Mouse (Mus musculus): ENCODE data around the gene Neu4.

Neu4 gene

DNA sequence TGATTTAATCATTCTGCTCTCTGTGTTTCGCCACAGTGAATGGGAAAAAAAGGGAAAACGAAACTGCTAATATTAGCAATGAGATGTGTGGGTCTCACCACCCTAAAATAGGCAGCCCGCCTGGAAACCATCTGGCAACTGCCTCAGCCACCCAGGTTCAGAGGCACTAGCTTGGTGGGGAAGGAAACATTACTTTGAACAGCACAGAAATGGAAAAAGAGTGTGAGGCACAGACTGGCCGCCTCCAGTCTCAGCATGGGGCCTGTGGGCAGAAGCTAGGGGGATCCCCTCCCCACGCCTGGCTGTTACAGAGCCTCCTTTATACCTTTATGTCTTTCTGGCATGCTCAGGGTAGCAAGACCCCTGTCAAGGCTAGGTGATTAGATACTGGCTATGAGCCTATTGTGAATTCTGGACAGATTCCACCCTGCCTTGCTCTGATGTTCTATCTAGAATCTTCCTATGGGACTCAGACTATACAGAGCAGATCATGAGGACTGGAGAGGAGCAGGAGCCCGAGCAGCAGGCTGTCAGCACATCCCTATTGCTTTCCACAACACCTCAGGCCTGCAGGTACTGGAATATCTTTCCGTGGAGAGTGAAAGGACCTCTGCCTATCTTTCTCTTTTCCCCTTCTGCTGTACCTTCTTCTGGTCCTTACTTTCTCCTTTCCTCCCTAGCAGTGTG is 33.4 kb downstream of the Neu4 start:
- DNase-seq (ENCODE audit: low spot score in 2 of 2) = peak in 1 of 2 experiments; percentile 50

DNA sequence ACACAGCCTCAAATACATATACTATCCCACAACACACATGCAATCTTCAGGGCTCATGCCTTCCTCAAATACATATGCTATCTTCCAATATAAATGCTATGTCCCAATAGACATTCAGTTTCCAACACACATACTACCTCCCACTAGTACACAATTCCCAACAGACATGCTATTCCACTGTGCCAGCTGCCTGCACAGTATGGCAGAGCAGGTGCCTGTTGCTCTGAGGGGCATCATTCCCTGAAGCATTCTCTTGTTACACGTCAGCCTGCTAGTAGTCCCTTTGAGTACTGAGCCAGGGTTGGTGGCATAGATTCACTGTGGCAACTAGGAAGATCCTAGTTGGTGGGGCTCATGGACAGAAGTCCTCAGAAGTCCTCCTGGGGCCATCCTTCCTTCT is 34.2 kb downstream of the Neu4 start:
- DNase-seq (ENCODE audit: low spot score in 2 of 2) = peak in 1 of 2 experiments; percentile 34

DNA sequence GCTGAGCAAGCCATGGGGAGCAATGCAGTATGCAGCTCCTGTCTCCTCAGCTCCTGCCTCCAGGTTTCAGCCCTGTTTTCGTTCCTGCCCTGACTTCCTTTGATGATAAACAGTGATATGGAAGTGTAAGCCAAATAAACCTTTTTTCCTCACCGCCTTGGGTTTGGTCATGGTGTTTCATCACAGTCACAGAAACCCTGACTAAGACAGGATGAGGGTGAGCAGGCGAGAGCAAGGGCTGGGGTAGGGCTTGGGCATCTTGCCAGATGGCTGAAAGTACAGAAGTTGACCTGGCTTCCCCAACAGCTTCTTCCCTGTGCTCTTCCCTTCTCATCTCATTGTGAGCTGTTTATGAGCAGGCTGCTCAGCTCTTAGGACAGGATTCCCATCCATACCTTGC is 35.7 kb downstream of the Neu4 start:
- peak in 1 of 2 experiments; percentile 53 for DNase-seq (ENCODE audit: low spot score in 2 of 2)

DNA sequence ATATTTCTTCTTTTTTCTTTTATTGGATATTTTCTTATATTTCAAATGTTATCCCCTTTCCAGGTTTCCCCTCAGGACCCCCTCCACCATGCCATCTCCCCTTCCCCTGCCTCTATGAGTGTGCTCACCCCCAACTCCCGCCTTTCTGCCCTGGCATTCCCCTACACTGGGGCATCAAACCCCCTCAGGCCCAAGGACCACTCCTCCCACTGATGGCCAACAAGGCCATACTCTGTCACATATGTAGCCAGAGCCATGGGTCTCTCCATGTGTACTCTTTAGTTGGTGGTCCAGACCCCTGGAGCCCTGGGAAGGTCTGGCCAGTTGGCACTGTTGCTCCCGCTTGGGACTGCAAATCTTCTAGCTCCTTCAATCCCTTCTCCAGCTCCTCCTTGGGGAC is 37.1 kb downstream of the Neu4 start:
- peak in 1 of 2 experiments; percentile 51 for DNase-seq (ENCODE audit: low spot score in 2 of 2)

DNA sequence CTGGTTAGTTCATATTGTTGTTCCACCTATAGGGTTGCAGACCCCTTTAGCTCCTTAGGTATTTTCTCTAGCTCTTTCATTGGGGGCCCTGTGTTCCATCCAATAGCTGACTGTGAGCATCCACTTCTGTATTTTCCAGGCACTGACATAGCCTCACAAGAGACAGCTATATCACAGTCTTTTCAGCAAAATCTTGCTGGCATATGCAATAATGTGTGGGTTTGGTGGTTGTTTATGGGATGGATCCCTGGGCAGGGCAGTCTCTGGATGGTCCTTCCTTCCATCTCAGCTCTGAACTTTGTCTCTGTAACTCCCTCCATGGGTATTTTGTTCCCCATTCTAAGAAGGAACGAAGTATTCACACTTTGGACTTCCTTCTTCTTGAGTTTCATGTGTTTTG is 38.0 kb downstream of the Neu4 start:
- DNase-seq (ENCODE audit: low spot score in 2 of 2) = peak in 1 of 2 experiments; percentile 13

DNA sequence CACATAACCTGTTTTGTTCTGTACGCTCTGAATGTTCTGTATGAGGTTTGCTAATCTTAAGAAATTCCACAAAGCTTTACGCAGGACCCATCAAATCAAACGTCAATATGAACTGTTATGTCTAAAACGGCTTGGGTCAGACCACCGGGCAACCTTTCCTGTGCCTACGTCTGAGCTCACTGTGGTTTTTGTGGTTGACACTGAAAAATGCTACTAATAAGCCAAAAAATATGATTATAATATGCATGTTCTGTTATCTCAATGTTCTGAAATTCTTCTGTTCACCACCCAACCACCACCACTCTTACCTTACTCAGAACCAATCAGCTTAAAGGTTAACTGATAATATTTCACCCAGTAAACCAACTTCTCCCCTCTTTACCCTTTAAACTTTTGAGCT is 54.5 kb downstream of the Neu4 start:
- no peak for DNase-seq (ENCODE audit: low spot score in 2 of 2)

DNA sequence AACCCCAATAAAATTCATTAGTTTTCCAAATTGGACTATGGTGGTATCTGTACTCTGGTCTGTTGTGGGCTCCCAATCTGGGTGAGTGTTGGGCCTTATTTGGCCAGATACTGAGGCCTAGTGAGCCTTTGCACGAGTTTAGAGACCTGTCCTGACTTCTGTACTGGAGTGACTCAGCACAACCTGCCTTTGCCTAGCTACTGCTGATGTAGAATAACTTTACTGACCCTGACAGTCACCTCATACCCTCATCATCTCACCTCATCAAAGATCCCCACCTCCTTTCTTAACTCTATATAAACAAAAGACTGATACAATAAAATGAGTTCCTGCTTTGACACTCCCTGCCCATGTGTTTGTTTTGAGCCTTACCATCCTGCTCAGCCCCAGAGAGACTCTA is 56.5 kb downstream of the Neu4 start:
- DNase-seq (ENCODE audit: low spot score in 2 of 2) = no peak

Measured in spleen, postnatal 4 days (tissue).